Mouse (Mus musculus): ENCODE measurements around the gene Rhox4e.
"Not testable (repeated sequence)": the region's sequence is repeated elsewhere in the genome, so short reads cannot be mapped to it uniquely, and the experiment has no call there.

Rhox4e gene

DNA sequence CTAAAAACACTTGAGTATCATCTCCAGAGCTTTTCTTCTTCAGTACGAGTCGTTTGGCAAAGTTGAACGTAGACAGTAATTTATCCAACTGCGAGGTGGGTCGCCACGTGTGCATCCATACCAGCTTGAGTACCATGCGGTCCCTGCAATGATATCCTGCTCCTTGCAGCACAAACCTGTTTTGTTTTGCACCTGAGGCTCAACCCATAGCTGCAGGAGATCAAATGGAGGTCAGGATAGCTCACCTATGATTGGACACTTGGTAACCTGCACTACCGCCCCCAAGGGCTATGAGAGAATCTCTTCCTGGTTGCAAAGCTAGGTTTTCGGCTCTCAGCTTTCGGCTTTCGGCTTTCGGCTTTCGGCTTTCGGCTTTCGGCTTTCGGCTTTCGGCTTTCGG is at the start of gene Rhox4e:
Rhox4e (plus strand) TSS at position 301 of the 400 bp plus-strand sequence.
- not testable (repeated sequence) for DNase-seq (ENCODE audit: low read depth, low spot score)

DNA sequence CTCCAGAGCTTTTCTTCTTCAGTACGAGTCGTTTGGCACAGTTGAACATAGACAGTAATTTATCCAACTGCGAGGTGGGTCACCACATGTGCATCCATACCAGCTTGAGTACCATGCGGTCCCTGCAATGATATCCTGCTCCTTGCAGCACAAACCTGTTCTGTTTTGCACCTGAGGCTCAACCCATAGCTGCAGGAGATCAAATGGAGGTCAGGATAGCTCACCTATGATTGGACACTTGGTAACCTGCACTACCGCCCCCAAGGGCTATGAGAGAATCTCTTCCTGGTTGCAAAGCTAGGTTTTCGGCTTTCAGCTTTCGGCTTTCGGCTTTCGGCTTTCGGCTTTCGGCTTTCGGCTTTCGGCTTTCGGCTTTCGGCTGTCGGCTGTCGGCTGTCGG is 43.2 kb upstream of the Rhox4e start, which contains the start of gene Rhox4d:
Rhox4d (plus strand) TSS at position 301 of the 400 bp plus-strand sequence.
- DNase-seq (ENCODE audit: low read depth, low spot score): not testable (repeated sequence)

DNA sequence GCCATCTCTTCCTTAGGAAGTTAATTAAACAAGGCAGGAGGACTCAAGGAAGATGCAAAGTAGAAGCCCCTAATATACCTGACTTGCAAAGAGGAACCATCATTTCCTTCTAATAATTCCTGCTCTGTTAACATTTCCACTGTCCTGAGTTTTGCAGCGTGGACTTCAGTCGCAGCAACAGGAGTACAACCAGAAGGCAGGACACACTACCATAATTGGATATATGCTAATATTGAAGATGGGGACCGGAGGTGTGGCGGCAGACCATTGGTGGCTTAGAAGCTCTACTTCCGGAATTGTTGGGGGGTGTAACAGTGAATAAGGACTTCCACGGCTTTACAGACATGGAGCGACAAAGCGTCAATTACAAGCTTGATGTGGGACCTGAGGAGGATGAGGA is 27.1 kb upstream of the Rhox4e start, which contains the start of gene Rhox2e:
Rhox2e (plus strand) TSS at position 301 of the 400 bp plus-strand sequence.
- not testable (repeated sequence) for DNase-seq (ENCODE audit: low read depth, low spot score)

DNA sequence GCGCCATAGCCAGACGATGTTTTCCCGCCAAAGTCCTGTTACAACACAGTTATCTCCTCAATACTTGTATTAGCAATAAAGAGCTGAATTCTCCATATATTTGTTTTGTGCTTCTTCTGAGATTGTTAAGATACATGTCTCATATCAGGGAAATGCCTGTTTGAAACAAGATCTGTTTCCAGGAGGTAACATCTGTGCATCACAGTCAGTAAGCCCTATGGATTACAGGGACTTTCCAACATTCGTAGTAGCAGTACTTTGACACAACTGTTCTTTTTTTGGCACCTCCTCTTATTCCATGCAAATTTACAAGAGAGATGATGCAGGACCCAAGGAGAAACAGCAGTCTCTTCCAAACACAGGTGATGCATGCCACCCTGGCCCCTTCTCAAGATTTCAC is 15.5 kb upstream of the Rhox4e start, which contains the start of gene Rhox3e:
Rhox3e (plus strand) TSS at position 301 of the 400 bp plus-strand sequence.
- not testable (repeated sequence) for DNase-seq (ENCODE audit: low read depth, low spot score)

DNA sequence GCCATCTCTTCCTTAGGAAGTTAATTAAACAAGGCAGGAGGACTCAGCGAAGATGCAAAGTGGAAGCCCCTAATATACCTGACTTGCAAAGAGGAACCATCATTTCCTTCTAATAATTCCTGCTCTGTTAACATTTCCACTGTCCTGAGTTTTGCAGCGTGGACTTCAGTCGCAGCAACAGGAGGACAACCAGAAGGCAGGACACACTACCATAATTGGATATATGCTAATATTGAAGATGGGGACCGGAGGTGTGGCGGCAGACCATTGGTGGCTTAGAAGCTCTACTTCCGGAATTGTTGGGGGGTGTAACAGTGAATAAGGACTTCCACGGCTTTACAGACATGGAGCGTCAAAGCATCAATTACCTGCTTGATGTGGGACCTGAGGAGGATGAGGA is 13.9 kb downstream of the Rhox4e start, which contains the start of gene Rhox2f:
Rhox2f (plus strand) TSS at position 301 of the 400 bp plus-strand sequence.
- DNase-seq (ENCODE audit: low read depth, low spot score): not testable (repeated sequence)

DNA sequence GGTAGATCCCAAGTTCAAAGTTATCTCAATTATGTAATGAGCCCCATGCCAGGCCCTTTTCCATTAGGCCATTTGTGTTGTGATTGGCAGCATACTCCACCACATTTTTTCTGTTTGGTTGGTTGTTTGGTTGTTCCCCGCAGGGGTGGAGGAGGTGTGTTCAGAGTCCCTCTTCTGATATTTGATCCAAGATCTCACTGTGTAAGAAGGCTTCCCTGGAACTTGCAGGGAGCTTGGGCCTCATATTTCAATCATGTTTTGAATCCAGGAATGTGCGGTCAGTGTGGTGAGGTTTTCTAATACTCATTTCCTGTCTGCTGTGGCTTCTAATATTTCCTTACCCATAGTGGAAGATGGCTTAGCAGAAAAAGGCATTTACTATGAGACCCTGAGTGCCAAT is 15.4 kb downstream of the Rhox4e start:
- DNase-seq (ENCODE audit: low read depth, low spot score): not testable (repeated sequence)

DNA sequence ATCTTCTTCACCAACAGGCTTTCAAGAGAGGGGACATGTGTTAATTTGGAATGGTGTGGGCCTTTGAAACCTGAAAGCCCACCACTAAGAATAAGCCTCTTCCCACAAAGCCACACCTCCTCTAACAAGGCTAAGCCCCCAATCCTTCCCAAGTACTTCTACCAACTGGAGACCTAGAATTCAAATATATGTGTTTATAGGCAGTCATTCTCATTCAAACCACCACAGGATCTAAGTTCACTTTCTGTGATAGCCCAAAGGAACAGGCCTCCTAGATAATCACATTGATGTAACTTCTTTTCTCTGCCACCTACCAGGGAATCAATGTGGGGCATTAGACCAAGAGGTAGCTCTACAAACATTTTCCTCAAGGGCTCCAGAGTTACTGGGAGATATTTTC is 23.5 kb downstream of the Rhox4e start, which contains the start of gene Rhox3f:
Rhox3f (plus strand) TSS at position 301 of the 400 bp plus-strand sequence.
- not testable (repeated sequence) for DNase-seq (ENCODE audit: low read depth, low spot score)

DNA sequence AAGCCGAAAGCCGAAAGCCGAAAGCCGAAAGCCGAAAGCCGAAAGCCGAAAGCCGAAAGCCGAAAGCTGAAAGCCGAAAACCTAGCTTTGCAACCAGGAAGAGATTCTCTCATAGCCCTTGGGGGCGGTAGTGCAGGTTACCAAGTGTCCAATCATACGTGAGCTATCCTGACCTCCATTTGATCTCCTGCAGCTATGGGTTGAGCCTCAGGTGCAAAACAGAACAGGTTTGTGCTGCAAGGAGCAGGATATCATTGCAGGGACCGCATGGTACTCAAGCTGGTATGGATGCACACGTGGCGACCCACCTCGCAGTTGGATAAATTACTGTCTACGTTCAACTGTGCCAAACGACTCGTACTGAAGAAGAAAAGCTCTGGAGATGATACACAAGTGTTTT is 50.4 kb downstream of the Rhox4e start, which contains the start of gene Rhox4f:
Rhox4f (minus strand) TSS at position 101 of the 400 bp plus-strand sequence.
- not testable (repeated sequence) for DNase-seq (ENCODE audit: low read depth, low spot score)
